Mouse (Mus musculus): ENCODE measurements around the gene Pigx. TPM values are rescaled to one million over a fixed set of nuclear protein-coding genes. Genes with fewer than 3 reads are reported as not detected.
A peak's percentile ranks its signal among the peaks of the same experiment; 100 is the strongest.

Gene Pigx
- 133 and 137 TPM in 2 replicates for polyA plus RNA-seq (2016; fragmentation: Nextera tagmentation; extraction: Ambion mirVana)

DNA sequence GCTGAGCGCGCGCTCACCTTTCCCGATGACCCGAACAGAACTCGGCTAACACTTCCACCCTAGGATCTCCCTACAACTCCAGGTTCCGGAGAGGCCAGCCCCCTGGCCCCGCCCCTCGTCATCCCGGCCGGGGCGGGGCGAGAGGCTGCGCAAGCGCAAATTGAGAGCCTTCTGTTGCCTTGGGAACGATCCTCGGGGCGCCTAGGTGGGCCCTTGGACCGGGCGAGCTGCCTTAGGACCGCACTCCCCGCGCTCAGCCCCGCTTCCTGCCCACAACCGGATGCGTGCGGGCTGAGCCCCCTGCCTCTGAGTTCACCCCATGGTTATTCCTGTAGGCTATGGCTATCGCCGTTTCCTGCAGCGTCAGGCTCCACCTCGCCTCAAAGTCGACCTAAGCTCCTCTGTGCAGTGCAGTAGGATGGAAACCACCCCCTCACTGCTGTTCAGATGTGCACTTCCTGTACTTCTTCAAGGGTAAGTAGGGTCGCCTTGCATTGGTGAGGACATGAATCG is at the start of gene Pigx, which contains the start of gene Cep19:
Pigx (minus strand) TSS at position 103 of the 513 bp plus-strand sequence.
Cep19 (plus strand) TSS at position 163 of the 513 bp plus-strand sequence.
- peaks cover 20% of the 10 kb centered on the region for H3K4me1 ChIP-seq
- no peaks in the 10 kb centered on the region for H3K27me3 ChIP-seq
- ATAC-seq (ENCODE audit: low FRiP score, low read depth): peak; percentile 96
- under 1% methylated on average over 34 of the region's 34 CpGs for WGBS
- peak within 1 kb of the TSS; percentile 93 for H3K9ac ChIP-seq (replicated peaks)
- H3K4me3 ChIP-seq: peak within 1 kb of the TSS; percentile 96
- H3K36me3 ChIP-seq: peaks cover 30% of the 10 kb centered on the region
- H3K4me2 ChIP-seq (replicated peaks): peak within 1 kb of the TSS; percentile 77
- H3K9me3 ChIP-seq: no peaks in the 10 kb centered on the region
- H3K27ac ChIP-seq (replicated peaks): peak within 1 kb of the TSS; percentile 84

DNA sequence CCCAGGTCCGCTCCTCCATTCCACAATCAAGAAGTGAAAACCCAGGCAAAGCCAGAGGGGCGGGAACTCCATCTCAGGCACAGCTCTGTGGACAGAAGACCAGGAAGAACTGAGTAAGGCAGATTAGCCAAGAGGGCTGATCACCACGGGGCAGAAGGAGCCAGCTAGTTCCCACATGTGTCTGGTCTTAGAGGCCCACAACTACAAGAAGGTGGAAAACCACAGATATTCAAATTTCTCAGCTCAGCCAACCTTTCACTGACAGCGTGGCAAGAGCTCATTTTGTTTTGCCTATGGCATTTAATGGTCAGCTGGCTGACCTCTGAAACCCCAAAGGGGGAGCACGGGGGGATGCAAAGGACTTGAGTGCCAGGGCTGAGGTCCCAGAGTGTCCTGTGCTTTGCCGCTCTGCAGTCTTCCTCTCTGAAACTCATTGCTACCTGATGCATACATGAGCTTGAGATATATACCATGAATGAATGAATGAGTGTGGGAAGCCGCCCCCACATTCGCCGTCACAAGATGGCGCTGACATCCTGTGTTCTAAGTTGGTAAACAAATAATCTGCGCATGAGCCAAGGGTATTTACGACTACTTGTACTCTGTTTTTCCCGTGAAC is 48.2 kb upstream of the Pigx start:
- Histone ChIP-seq H3K4me3 (no peak overlapping the region), H3K27me3 (no peaks in the 10 kb centered on the region), H3K9ac (replicated peaks) (no peak overlapping the region), H3K4me1 (no peaks in the 10 kb centered on the region), H3K36me3 (no peaks in the 10 kb centered on the region), H3K27ac (replicated peaks) (no peak overlapping the region), H3K4me2 (replicated peaks) (peak overlapping the region; percentile 34), H3K9me3 (no peaks in the 10 kb centered on the region)
- 0 out of 2 replicates have a peak, but pooled peaks have one; percentile 23 for ATAC-seq (ENCODE audit: low FRiP score, low read depth)
- 54% methylated on average over 12 of the region's 13 CpGs for WGBS

- H3K27ac ChIP-seq (replicated peaks): no peak overlapping the region
- no peaks in the 10 kb centered on the region for H3K4me1 ChIP-seq
- H3K4me2 ChIP-seq (replicated peaks): no peak overlapping the region
- no peak overlapping the region for H3K9ac ChIP-seq (replicated peaks)
- H3K4me3 ChIP-seq: no peak overlapping the region
- WGBS: 92% methylated on average over 17 of the region's 17 CpGs
- ATAC-seq (ENCODE audit: low FRiP score, low read depth): no peak
- no peaks in the 10 kb centered on the region for H3K27me3 ChIP-seq
- no peaks in the 10 kb centered on the region for H3K36me3 ChIP-seq
- no peaks in the 10 kb centered on the region for H3K9me3 ChIP-seq
Measured at GRCm38 (mm10) chr16:32144592-32144991, 45.1 kb upstream of the Pigx start.

DNA sequence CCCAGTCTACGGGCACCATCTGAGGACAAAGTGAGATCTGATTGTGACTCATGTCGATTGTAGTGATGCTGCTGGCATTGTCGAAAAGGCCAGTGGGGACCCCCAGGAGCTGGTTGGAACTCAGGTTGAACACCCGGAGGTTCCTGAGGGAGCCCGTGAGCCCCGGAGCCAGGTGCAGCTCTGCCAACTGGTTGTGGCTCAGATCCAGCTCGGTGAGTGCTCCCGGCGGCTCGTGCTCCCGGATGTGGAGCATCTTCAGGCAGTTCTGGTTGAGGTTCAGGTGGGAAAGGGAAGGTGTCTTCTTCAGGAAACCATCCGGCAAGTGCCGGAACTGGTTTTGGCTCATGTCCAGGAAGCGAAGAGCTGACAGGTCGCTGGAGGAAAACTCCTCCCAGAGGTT is 44.2 kb upstream of the Pigx start:
- no peaks in the 10 kb centered on the region for H3K4me1 ChIP-seq
- H3K4me2 ChIP-seq (replicated peaks): no peak overlapping the region
- WGBS: 96% methylated on average over 15 of the region's 15 CpGs

DNA sequence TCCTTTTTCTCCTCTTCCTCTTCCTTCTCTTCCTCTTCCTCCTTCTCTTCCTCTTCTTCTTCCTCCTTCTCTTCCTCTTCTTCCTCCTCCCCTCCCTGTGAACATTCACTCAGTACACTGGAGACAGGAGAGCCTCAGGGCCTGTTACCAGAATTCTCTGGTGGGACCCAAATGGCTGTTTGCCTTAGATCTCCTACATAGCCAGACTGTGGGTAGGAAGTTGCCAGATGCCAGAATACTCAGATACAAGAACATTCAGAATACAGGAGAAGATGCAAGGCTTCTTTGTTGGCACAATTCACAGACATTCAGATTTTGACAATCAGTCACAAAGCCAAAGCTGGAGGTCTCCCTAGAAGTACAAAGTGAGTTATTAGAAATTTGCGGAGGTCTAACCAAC is 39.4 kb upstream of the Pigx start:
- 89% methylated on average over 1 of the region's 1 CpGs for WGBS
- H3K4me1 ChIP-seq: no peaks in the 10 kb centered on the region
- no peaks in the 10 kb centered on the region for H3K9me3 ChIP-seq
- no peak overlapping the region for H3K27ac ChIP-seq (replicated peaks)
- H3K4me3 ChIP-seq: no peak overlapping the region
- H3K4me2 ChIP-seq (replicated peaks): no peak overlapping the region
- H3K36me3 ChIP-seq: no peaks in the 10 kb centered on the region
- no peak overlapping the region for H3K9ac ChIP-seq (replicated peaks)
- H3K27me3 ChIP-seq: no peaks in the 10 kb centered on the region
- no peak for ATAC-seq (ENCODE audit: low FRiP score, low read depth)

More for the DNA sequence above, 44.2 kb upstream of the Pigx start:
- H3K9ac ChIP-seq (replicated peaks): no peak overlapping the region
- no peaks in the 10 kb centered on the region for H3K9me3 ChIP-seq
- H3K27me3 ChIP-seq: no peaks in the 10 kb centered on the region
- H3K36me3 ChIP-seq: no peaks in the 10 kb centered on the region
- ATAC-seq (ENCODE audit: low FRiP score, low read depth): no peak
- H3K4me3 ChIP-seq: no peak overlapping the region
- no peak overlapping the region for H3K27ac ChIP-seq (replicated peaks)

DNA sequence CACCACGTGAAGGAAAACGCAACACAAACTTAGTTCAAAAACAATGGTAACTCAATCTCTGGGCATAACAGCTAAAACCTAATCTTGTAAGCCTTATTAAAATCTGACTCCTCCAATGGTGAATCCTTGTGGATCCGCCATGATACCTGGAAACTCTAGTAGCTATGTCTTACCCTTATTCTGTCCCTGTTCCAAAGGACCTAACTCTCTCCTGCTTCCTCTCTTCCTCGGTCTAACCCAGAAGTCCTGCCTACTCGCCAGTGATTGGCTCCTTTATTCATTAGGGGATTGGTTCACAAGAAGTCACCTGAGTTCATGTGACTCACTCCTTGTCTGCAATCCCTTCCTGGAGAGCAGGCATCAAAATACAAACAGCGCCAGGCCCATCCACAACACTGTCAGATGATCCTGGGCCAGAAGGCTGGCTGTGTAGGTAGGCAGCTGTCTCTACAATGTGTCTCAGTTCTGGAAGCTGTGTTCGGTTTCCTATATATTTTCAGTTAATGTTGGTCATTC is 36.4 kb upstream of the Pigx start:
- H3K4me2 ChIP-seq (replicated peaks): no peak overlapping the region
- no peaks in the 10 kb centered on the region for H3K36me3 ChIP-seq
- ATAC-seq (ENCODE audit: low FRiP score, low read depth): no peak
- H3K27ac ChIP-seq (replicated peaks): no peak overlapping the region
- no peaks in the 10 kb centered on the region for H3K4me1 ChIP-seq
- no peak overlapping the region for H3K9ac ChIP-seq (replicated peaks)
- WGBS: 76% methylated on average over 7 of the region's 7 CpGs
- H3K4me3 ChIP-seq: no peak overlapping the region
- H3K9me3 ChIP-seq: no peaks in the 10 kb centered on the region
- no peaks in the 10 kb centered on the region for H3K27me3 ChIP-seq

GRCm38 (mm10) chr16:32133148-32133547 is 33.6 kb upstream of the Pigx start:
- no peak overlapping the region for H3K9ac ChIP-seq (replicated peaks)
- no peaks in the 10 kb centered on the region for H3K4me1 ChIP-seq
- no peak overlapping the region for H3K27ac ChIP-seq (replicated peaks)
- H3K36me3 ChIP-seq: no peaks in the 10 kb centered on the region
- WGBS: 78% methylated on average over 3 of the region's 3 CpGs
- no peaks in the 10 kb centered on the region for H3K9me3 ChIP-seq
- no peak for ATAC-seq (ENCODE audit: low FRiP score, low read depth)
- no peaks in the 10 kb centered on the region for H3K27me3 ChIP-seq
- no peak overlapping the region for H3K4me3 ChIP-seq
- H3K4me2 ChIP-seq (replicated peaks): no peak overlapping the region

DNA sequence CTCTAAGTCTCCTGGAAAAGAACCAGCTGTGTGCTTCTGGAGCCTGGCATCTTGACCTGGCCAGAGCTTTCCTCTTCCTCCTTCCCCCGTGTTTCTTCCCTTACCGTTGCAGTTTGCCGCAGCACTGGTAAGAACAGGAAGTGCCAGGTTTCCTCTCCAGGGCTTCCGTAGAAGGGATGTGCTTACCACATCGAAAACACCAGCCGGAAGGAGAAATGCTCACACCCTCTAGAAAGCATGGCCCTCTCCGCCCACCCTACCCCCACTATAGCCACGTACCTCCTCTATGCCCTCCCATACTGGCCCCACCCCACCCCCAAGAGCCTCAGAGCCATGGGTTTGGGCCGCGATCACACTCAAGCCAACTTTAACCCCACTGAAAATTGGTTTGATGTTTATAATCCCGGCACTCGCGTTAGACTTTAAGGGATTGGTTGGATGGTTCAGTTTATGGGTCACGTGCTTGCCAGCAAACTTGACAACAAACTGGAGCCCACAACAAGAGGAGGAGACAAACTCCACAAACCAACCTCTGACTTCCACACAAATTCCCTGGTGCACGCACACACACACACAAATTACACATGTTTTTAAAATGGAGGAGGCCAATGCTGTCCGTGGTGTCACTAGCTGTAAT is 30.8 kb upstream of the Pigx start:
- no peaks in the 10 kb centered on the region for H3K36me3 ChIP-seq
- no peaks in the 10 kb centered on the region for H3K27me3 ChIP-seq
- H3K4me1 ChIP-seq: no peaks in the 10 kb centered on the region
- H3K4me3 ChIP-seq: no peak overlapping the region
- no peak for ATAC-seq (ENCODE audit: low FRiP score, low read depth)
- H3K9ac ChIP-seq (replicated peaks): no peak overlapping the region
- no peak overlapping the region for H3K4me2 ChIP-seq (replicated peaks)
- no peaks in the 10 kb centered on the region for H3K9me3 ChIP-seq
- no peak overlapping the region for H3K27ac ChIP-seq (replicated peaks)
- WGBS: 78% methylated on average over 16 of the region's 16 CpGs

GRCm38 (mm10) chr16:32129449-32130189 is 30.1 kb upstream of the Pigx start:
- 82% methylated on average over 20 of the region's 20 CpGs for WGBS

DNA sequence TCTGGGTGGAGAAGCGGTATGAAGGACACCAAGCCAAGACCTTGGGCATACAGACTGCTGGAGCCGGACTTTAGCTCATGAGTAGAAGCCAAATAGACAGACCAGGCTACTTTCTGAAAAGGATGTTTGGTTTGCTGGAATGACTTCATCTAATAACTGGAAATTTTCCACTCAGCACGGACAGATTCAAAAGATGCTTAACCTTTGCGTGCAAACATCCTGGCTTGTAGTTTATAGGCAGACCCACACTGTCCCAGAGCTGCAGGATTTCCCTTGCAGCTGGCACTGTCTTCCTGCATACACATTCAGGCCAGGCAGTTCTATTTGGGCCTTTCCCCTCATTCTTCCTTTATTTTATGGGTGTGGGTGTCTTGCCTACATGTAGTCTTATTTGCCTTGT is 27.5 kb upstream of the Pigx start:
- Histone ChIP-seq H3K27ac (replicated peaks) (no peak overlapping the region), H3K4me1 (no peaks in the 10 kb centered on the region), H3K36me3 (no peaks in the 10 kb centered on the region), H3K9ac (replicated peaks) (no peak overlapping the region), H3K4me3 (no peak overlapping the region), H3K4me2 (replicated peaks) (no peak overlapping the region), H3K9me3 (no peaks in the 10 kb centered on the region), H3K27me3 (no peaks in the 10 kb centered on the region)
- WGBS: 83% methylated on average over 4 of the region's 4 CpGs
- ATAC-seq (ENCODE audit: low FRiP score, low read depth): no peak

More at GRCm38 (mm10) chr16:32129449-32130189, 30.1 kb upstream of the Pigx start:
- Histone ChIP-seq H3K27ac (replicated peaks) (no peak overlapping the region), H3K4me2 (replicated peaks) (no peak overlapping the region), H3K9ac (replicated peaks) (no peak overlapping the region), H3K4me1 (no peaks in the 10 kb centered on the region), H3K4me3 (no peak overlapping the region), H3K9me3 (no peaks in the 10 kb centered on the region), H3K36me3 (no peaks in the 10 kb centered on the region), H3K27me3 (no peaks in the 10 kb centered on the region)
- ATAC-seq (ENCODE audit: low FRiP score, low read depth): no peak

DNA sequence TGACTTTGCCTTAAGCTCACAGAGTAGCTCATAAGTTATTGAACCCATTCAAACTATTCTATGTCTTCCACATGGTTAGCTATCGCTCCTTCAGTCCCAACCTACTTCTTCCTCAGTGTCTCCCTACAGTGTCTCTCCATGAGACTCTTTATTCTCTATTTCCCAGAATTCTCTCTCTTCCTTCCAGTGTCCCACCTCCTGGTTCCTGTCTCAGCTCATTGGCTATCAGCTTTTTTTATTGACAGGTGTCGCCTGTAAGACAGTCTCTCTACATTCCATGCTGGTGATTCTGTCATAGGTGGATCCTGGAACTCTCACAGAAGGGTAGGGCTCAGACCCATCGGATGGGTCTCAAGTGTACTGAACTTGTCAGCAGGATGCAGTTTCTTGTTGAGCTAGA is 25.8 kb upstream of the Pigx start:
- Histone ChIP-seq H3K4me3 (no peak overlapping the region), H3K4me2 (replicated peaks) (no peak overlapping the region), H3K9ac (replicated peaks) (no peak overlapping the region), H3K27me3 (no peaks in the 10 kb centered on the region), H3K9me3 (no peaks in the 10 kb centered on the region), H3K27ac (replicated peaks) (no peak overlapping the region), H3K4me1 (no peaks in the 10 kb centered on the region), H3K36me3 (no peaks in the 10 kb centered on the region)
- ATAC-seq (ENCODE audit: low FRiP score, low read depth): no peak
- WGBS: 84% methylated on average over 3 of the region's 3 CpGs
